Mouse (Mus musculus): ENCODE measurements around the gene Rnf5.

Rnf5 gene

DNA sequence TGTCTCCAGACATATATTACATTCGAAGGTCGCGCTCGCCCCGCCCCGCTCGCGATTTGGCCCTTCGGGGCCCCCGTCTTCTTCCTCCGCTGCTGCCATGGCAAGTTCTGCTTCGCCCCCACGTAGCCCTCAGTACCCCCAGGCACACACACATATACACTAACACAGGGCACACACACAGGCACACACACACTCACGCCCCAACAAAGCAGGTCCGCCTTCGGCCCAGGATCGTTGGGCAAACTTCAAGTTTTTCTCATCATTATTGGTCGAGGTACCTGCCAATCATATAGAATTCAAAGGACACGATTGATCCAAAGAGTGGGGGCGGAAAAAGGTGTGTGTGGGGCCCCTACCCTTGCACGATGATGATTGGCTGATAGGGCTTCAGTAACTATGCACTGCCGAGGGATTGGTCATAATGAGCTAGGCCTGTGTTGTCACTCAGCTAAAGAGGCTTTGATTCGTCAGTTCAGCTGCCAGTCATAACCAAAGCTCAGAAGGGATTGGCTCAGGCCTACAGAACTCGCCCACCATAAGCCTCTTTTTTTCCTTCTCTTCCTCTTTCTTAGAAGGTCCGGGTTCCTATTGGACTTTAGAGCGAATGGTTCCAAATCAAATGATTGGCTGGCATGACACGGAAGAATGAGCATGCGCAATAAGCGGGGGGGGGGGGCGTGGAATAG is at the start of gene Rnf5:
Rnf5 (minus strand) TSS at position 316 of the 686 bp plus-strand sequence.
- DNase-seq = peak; percentile 99

DNA sequence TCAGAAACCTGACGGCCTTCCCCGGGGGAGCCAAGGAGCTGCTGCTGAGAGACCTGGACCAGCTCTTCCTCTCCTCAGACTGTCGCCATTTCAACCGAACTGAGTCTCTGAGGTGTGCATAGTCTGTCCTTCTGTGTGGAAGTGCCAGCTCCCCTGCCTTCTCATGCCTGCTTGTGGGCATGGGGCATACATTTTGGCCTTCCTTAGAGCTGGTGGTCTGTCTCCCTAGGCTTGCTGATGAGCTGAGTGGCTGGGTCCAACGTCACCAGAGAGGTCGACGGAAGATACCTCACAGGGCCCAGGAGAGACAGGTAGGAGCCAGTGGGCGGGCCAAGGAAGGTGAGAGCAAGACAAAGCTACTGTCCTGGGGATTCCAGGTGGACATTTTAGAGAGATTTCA is 49.5 kb upstream of the Rnf5 start:
- DNase-seq = no peak

DNA sequence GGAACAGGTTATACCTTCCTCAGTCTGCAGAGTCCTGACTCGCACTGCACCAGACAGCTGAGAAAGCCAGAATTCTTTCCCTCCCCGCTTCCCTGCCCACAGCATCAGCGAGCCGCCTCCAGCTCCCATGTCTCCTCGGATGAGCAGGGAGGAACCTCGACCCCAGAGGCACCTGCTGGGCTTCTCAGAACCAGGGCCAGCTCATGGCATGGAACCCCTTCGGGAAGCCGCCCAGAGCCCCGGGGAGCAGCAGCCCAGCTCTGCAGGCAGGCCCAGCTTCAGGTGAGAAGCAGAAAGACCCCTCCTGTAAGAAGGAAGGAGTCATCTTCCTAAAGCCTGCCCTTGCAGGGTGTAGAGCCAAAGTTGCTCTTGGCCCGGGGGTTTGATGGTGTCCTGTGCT is 49.1 kb upstream of the Rnf5 start:
- DNase-seq = no peak

DNA sequence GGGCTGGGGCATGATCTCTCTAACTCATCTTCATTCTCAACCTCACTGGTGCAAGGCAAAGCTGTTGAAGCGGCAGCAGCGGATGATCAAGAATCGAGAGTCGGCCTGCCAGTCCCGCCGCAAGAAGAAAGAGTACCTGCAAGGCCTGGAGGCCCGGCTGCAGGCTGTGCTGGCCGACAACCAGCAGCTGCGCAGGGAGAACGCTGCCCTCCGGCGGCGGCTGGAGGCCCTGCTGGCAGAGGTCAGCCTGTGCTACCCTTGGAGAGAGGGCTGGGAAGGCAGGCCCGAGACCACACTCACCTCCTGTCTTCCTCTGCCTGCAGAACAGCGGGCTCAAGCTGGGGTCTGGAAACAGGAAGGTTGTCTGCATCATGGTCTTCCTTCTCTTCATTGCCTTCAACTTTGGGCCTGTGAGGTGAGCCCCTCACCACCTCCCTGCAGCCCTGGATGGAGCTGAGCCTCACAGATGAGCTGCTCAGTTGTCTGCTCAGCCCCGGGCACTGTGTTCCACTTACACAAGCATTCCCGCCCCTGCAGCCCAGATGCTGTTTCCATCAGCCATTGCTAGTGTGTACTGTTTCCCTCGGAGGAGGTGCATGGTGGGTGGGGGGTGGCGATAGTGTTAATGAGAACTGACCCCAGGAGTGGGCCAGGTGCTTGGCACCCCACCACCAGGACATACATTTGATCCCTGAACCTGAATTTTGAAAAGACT is 48.2 kb upstream of the Rnf5 start:
- DNase-seq = peak; percentile 66

DNA sequence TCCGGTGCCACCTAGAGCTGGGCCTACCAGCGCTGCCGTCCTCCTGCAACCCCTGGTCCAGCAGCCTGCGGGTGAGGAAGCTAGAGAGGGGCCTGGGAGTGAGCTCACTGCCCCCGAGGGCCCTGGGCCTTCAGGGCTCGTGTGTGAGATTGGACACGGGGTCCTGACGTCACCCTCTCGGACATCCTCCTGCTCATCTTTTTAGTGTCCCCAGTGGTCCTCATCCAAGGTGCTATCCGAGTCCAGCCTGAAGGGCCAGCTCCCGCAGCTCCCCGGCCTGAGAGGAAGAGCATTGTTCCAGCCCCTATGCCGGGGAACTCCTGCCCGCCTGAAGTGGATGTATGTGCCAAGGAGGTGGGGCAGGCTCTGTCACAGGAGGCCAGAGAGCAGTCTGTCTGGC is 47.3 kb upstream of the Rnf5 start:
- no peak for DNase-seq

DNA sequence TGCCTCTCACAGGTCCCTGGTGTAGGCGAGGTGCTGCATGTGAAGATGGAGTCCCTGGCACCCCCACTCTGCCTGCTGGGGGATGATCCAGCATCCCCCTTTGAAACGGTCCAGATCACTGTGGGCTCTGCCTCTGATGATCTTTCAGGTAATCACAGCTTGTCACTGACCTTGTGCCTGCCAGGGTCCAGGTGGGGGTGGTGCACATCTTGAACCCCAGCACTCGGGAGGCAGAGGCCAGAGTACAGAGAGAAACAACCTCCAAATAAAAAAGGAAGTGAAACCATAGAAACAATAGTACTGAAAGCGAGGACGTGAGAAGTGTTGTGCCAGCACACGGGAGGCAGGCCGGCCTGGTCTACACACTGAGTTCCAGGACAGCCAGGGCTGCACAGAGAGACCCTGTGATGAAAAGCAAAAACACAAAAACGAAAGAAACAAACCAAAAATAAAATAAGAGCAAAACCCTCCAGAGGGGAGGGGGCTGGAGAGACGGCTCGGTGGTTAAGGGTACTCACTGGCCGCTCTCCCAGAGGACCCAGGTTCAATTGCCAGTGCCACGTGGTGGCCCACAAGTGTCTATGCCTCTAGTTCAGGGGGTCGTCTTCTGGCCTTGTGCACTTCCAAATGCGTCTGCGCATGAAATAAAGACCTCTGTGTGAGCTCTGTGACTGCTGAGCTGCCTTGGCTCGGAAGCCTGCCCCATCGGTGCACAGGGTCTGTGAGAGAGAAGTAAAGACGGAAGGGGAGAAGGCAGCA is 45.8 kb upstream of the Rnf5 start:
- DNase-seq = no peak

DNA sequence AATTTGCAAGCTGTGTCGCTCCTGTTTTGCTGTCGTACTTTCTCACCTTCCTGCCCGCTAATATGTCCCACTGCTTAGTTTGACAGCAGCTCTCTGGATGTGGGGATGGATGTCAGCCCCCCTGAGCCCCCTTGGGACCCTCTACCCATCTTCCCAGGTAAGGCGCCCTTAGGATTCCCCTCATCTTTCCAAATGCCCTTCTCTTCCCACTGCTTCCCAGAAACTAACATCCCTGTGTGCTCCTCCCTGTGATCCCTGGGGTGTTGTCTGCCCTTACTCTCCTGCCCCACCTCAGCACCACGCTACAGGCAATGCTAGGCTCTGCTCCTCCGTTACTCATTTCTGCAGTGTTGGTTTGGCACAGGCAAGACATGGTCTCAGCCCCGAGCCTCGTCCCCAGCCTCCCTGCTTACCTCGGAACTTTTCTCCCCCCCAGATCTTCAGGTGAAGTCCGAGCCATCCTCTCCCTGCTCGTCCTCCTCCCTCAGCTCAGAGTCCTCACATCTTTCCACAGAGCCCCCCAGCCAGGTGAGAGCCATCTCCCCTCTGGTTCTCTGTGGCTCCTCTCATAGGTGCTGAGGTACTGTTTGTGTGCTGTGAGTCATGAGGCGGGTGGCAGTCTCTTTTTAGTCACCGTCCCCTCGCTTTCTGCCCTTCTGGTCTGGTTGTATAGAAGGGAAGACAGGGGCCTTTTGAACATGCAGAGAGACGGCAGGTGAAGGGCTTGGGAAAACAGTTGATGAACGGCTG is 44.8 kb upstream of the Rnf5 start:
- no peak for DNase-seq

DNA sequence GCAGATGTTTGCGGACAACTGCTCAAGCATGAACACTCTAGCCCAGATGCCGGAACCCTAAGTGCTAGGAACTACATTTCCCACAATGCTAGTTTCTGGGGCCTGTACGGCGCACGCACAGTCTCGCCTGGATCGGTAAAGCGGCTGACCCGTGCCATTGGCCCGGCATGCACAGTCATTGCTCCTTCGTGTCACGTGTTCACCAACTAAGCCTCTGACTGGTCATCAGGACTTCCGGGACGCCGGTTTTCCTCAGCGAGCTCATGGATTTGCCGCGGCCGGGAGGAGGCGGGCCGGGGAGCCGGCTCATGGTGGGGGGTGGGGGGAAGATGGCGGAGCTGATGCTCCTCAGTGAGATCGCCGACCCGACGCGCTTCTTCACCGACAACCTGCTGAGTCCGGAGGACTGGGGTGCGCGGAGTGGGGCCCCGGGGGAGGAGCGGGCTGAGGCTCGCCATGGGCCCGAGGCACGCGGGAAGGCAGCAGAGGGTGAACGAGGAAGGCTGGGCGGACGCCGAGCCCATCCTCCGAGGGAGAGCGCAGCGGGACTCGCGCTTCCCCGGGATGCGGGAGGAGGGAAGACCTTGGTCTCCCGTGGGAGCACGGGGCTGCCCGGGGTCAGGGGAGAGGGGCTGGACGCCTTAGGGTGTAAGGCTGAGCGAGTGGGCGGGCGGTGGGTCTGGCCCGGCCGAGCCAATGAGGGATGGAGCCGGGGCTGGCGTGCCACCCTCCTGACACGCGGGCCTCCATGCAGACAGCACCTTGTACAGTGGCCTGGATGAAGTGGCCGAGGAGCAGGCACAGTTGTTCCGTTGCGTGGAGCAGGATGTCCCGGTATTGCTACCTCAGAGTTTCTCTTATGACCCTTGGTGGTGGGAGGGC is 43.7 kb upstream of the Rnf5 start, which contains the start of gene Atf6b:
Atf6b (plus strand) TSS at position 241 of the 882 bp plus-strand sequence.
- peak; percentile 97 for DNase-seq

DNA sequence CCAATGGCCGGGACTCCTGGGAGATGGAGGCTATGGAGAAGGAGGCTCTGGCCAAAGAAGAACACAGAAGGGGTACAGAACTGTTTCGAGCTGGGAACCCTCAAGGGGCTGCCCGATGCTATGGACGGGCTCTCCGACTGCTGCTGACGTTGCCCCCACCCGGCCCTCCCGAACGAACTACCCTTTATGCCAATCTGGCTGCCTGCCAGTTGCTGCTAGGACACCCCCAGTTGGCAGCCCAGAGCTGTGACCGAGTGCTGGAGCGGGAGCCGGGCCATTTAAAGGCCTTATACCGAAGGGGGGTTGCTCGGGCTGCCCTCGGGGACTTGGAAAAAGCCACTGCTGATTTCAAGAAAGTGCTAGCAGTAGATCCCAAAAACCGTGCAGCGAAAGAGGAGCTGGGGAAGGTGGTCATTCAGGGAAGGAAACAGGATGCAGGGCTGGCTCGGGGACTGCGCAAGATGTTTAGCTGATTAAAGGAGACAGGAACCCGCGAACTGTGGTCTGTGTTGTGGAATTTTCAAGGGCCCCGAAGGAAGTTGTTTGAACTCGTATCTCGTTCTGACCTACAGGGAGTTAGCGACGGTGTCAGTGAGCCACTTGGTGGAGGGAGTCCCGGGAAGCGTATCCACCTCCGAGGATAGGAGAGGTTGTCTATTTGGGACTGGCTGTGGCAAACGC is 42.5 kb upstream of the Rnf5 start:
- DNase-seq = no peak

DNA sequence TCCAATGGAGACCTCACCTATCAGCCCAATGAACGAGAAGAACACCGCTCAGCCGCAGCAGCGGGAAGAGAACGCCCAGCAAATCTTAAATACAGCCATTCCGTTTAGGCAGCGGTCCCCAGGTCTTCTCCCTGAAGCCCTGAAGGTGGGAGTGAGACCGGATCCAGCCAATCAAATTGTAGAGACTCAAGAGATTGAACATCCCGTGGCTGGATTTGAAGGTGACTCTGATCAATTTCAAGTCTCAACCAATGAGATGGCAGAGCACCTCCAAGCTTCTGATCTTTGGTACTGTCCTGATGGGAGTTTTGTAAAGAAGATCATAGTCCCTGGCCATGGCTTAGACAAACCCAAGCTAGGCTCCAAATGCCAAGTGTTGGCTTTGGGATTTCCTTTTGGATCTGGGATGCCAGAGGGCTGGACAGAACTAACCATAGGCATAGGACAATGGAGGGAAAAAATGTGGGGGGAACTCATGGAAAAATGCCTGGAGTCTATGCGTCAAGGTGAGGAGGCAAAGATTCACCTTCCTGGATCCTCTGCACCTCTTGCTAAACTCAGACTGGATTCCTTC is 41.9 kb upstream of the Rnf5 start:
- DNase-seq = no peak

DNA sequence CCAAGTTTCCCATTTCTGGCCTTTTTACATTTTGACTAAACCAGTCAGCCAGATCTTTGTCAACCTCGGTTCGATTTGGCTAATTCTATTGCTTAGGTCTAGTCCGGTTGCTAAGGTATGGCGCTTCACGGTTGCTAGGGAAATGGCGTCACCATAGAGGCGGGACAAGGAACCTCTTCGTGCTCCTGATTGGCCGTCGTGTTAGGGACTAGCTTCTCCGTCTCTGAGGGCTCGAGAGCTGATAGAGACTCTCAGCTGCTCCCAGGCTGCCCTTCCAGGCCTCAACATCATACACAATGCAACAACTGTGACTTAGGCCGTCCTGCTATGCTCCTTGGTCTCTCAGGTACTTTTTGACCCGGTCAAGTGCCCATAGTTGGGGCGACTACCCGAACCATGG is 41.1 kb upstream of the Rnf5 start, which contains the start of gene Fkbpl:
Fkbpl (plus strand) TSS at position 157 of the 400 bp plus-strand sequence.
- peak; percentile 97 for DNase-seq

DNA sequence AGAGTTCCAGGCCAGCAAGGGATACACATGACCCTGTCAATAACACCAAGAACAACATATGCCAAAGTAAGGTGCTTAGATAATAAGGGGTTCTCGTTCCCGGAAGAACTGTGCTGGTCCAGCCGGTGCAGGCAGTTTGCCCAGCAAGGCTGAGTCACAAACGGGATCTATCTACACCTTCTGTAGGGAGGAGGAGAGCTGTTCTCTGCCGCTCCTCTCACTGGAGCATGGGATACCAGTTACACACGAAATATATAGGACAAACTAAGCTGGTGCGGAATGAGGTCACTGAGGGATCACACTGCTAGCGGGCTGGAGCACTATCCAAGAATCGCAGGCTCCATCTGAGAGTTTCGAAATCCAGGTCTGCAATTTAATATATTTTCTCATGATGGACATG is 40.5 kb upstream of the Rnf5 start:
- no peak for DNase-seq

DNA sequence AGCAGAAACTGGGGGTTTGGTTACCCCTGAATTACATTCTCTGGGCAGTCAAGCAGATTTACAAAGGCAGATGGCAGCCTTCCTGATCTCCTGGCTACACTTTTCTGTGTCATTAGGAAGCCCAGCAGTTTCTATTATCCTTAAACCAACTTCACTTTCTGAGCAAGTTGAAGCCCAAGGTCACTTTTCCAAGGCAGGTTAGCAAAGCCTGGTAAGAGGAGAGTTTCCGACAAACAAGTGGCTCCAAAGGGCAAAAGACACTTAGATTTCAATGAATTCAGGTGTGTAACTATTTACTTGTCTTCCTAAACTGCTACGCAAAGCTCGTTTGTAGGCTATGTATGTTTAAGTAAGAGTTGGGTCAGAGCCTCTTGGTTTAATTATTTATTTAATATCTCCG is 39.9 kb upstream of the Rnf5 start:
- no peak for DNase-seq

DNA sequence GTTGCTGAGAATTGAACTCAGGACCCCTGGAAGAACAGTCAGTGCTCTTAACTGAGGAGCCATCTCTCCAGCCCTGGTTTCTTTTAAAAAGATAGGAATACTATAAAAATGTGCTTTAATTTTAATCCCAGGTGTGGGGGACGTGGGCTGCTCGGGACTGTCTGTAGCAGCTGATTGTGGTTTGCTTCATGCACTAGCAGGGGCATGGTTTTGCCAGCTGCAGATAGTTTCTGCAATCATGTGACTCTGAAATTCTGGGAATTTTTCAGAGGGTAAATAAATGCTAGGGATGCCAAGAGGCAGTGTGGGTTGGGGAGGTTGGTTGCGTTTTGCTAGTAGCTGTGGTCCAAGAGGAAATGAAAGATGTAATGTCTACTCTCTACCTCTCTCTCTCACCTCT is 38.5 kb upstream of the Rnf5 start:
- no peak for DNase-seq

DNA sequence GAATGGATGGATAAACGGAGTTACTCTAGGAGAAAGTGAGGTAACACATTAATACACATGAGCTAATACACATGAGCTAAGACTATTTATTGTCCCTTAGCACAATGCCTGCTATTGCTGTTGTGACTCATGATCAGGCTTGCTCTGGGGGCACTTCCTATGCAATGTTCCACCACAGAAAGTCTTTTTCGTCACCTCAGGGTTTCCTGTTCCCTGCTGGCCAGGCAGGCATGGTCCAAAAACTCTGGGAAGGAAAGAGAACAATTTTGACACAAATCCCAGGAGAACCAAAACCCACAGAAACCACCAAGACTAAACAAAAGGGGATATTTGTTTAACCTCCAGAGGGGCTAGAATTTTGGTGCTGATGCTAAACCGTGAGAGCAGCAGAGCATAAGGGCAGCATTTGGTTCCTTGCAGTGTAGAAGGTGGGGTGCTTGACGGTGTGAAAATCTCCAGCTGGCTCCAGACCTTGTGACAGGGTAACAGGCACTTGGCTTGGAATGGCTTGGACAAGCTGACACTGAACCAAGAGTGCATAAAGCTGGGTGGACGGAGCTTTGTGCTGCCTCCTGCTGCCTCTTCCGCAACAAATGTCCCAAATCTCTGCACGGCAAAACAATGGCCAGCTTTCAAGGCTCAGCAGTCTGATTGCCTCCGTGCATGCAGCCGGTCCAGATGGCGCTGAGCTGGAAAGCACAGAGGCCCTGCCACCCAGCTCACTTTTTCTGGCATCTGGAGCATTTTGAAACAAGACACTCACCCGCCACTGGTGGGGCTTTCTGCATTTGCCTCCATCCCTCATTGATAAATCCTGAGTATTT is 37.5 kb upstream of the Rnf5 start:
- peak; percentile 74 for DNase-seq

DNA sequence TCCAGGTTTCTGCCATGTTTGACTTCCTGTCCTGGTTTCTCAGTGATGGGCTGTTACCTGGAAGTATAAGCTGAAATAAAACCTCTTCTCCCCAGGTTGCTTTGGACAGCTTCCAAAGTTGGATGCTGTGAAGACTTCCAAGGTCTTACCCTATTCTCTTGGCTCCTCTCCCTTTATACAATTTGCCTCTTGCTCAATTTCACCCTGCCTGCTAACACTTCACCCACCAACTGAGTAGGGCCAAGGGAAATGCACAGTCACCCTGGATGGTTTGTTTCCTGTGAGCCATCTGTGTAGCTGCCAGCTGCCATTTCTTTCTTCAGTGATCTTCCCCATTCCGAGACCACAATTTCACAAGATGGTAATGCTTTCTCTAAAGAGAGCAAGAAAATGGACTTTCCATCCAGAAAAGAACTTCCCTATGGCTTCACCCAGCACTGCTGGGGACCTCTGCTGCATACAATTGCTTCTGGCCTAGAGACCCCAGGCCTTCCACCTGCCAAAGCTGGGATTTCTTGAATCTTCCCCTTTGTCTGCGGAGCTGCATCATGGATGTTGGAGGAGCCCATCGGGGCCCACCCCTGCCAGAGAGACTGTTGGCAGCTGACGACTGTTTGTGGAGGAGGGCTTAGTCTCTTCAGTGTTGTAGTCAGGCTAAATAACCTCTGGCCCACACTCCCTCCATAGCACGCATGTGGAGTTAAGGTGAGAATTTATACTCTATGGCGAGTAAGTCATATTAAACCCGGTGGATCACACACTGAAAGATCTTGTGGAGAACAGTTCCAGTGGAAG is 36.2 kb upstream of the Rnf5 start:
- no peak for DNase-seq

DNA sequence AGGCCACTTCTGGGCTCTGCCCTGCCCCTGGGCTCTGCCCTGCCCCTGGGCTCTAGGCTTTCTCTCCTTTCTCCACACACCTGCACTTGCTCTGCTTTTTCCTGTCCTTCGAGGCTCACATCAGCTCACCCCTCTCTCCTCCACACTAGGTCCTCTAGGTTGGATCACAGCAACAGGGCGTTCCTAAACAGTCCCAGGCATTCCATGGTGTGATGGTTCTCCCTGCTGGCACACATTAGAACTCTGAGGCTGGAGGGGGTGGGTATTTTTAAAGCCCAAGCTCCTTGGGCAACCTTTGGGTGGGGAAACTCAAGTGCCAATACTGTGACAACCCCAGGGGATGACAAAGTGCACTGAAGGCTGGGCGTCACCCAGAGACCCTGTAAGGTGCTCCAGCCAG is 34.0 kb upstream of the Rnf5 start:
- no peak for DNase-seq

DNA sequence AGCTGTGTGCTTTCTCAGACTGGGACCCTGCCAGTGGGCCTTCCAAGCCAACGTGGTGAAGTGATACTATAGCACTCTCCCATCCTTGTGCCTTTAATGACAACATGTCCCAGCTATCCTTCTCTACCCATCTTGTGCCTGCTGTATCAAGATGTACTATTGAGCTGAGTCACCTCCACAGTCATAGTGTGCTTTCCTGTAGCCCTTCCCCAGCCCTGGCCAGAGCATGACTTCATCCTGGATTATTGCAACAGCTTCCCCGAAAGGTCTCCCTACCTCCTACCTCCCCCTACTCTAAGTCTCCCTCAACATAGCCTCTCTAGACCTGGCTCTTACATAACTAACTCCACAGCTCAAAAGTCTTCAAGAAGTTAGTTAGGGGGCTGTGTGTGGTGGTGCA is 32.2 kb upstream of the Rnf5 start:
- DNase-seq = no peak

DNA sequence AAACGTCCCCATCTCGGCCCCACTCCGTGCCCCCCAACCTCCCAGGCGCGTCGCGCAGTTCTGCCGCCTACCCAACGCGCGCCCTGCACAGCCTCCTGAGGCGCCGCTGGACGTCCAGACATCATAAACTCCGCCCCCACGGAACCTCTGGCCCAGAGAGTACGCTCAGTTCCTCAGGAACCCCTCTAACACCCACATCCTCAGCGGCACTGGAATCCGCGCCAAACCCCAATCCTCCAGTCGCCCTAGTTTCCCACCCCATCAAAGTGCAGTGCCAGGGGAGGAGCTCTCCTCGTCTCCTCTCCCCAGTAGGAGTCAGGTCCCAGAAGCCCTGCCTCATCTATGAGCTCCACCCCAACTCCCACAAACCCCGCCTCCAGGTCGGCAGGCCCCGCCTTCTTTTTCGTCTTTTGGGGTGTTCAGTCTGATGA is 28.8 kb upstream of the Rnf5 start:
- peak; percentile 63 for DNase-seq

All from embryo, embryonic 11 days (tissue).